ENCODE assay signal across 8 mouse cellular contexts in the genomic region with DNA sequence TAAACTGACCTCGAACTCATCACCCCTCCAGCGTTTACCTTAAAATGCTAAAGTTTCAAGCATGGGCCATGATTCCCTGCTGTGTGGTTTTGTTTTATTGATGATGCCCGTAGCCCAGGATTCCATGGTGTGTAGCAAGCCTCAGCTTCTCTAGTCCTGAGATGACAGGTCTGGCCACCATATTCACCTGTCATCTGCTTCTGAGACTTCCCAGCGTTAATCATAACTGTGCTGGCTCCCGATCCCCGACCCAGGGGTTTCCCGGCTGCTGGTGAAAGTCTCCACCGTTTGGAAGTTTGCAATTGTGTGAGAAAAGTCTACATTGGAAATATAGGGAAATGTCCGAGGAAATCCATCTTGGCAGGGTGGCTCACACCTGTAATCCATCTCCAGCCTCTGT. TPM values are rescaled to one million over a fixed set of nuclear protein-coding genes. Genes with fewer than 3 reads are reported as not detected.
DNase-seq lines count a peak whose midpoint lies in the region; ATAC-seq and TF ChIP-seq lines count a peak whose summit lies in the region.

No protein-coding gene starts in this region.

- peak overlapping the region; percentile 26; the same call in 1 of the 2 replicates for H3K9ac ChIP-seq in CH12.LX (ENCODE audit: insufficient read depth, low read depth)
- peak overlapping the region; percentile 80 for H3K9ac ChIP-seq in forebrain, embryonic 15.5 days (replicated peaks)
- H3K9ac ChIP-seq in liver, embryonic 13.5 days, result peak overlapping the region; percentile 83

- WGBS in forebrain, embryonic 15.5 days, result 73% methylated on average over 9 of the region's 9 CpGs
- 64% methylated on average over 9 of the region's 9 CpGs for WGBS in liver, embryonic 13.5 days (ENCODE audit: insufficient replicate concordance)

- no peak overlapping the region for H3K27ac ChIP-seq in CH12.LX (ENCODE audit: insufficient read depth, low read depth)
- peak overlapping the region; percentile 89; the same call in 1 of the 2 replicates for H3K27ac ChIP-seq in forebrain, embryonic 15.5 days (replicated peaks)
- no peak overlapping the region for H3K27ac ChIP-seq in liver, embryonic 13.5 days

- peak overlapping the region; percentile 54 to 93 (median 64) for H3K4me3 ChIP-seq in CH12.LX (replicated peaks in 1 of 3; ENCODE audit: low read depth in 2 of 3, low read length in 2 of 3, poor library complexity in 1 of 3)
- H3K4me3 ChIP-seq in forebrain, embryonic 15.5 days, result peak overlapping the region; percentile 67
- H3K4me3 ChIP-seq in liver, embryonic 13.5 days (replicated peaks), result peak overlapping the region; percentile 76

- no peak for TF ChIP-seq CTCF in CH12.LX (conservative IDR thresholded peaks at IDR 0.05 in 1 of 2, IDR thresholded peaks at IDR 0.05 in 1 of 2; ENCODE audit: low read depth in 2 of 2, low read length in 2 of 2)

- in situ Hi-C loops in CH12.LX (cut with MboI; ENCODE audit: low pct_ligation_motif_present, low pct_unique_long_range_greater_than_20kb, low sequenced_read_pairs), result no loop called here

- no peak for TF ChIP-seq POLR2A in CH12.LX (IDR thresholded peaks at IDR 0.05; ENCODE audit: low read depth, low read length)

- peaks cover 2 to 16% of the 10 kb centered on the region in 2 experiments for H3K4me1 ChIP-seq in CH12.LX (ENCODE audit: control insufficient read depth in 1 of 2, insufficient read depth in 2 of 2)
- peaks cover 8% of the 10 kb centered on the region for H3K4me1 ChIP-seq in forebrain, embryonic 15.5 days
- peaks cover 28% of the 10 kb centered on the region for H3K4me1 ChIP-seq in liver, embryonic 13.5 days (replicated peaks)

- H3K4me2 ChIP-seq in CH12.LX (ENCODE audit: insufficient read depth, low read depth, poor library complexity, severe bottlenecking), result peak overlapping the region; percentile 76
- H3K4me2 ChIP-seq in forebrain, embryonic 15.5 days (replicated peaks), result peak overlapping the region; percentile 78
- peak overlapping the region; percentile 98 for H3K4me2 ChIP-seq in liver, embryonic 13.5 days

- H3K79me2 ChIP-seq in CH12.LX (replicated peaks; ENCODE audit: control insufficient read depth, extremely low read depth, insufficient read depth, poor library complexity, severe bottlenecking), result no peaks in the 10 kb centered on the region

- H3K9me3 ChIP-seq in CH12.LX (replicated peaks; ENCODE audit: low read length), result no peaks in the 10 kb centered on the region
- no peaks in the 10 kb centered on the region for H3K9me3 ChIP-seq in forebrain, embryonic 15.5 days
- no peaks in the 10 kb centered on the region for H3K9me3 ChIP-seq in liver, embryonic 13.5 days (replicated peaks)

- TF ChIP-seq RAD21 in CH12.LX (IDR thresholded peaks at IDR 0.05; ENCODE audit: low read depth, low read length), result no peak

- no peaks in the 10 kb centered on the region for H3K36me3 ChIP-seq in CH12.LX (replicated peaks in 1 of 2; ENCODE audit: control insufficient read depth in 1 of 2, insufficient read depth in 1 of 2, low read length in 1 of 2)
- no peaks in the 10 kb centered on the region for H3K36me3 ChIP-seq in forebrain, embryonic 15.5 days
- no peaks in the 10 kb centered on the region for H3K36me3 ChIP-seq in liver, embryonic 13.5 days

- peaks cover 20% of the 10 kb centered on the region for H3K27me3 ChIP-seq in CH12.LX (replicated peaks)
- no peaks in the 10 kb centered on the region for H3K27me3 ChIP-seq in forebrain, embryonic 15.5 days
- H3K27me3 ChIP-seq in liver, embryonic 13.5 days, result peaks cover 10% of the 10 kb centered on the region

- intact Hi-C loops in heart, postnatal 25 days (cut with DNase I), result no loop called here

- peak; percentile 88 for DNase-seq in heart, adult 11 months
- DNase-seq in heart, postnatal 25 days (ENCODE audit: low spot score), result no peak
- DNase-seq in CH12.LX (ENCODE audit: extremely low read depth), result no peak
- no peak for DNase-seq in liver, embryonic 13.5 days
- no peak for DNase-seq in spleen, postnatal 10 days (ENCODE audit: low spot score in 2 of 2)
- no peak for DNase-seq in layer of hippocampus, adult 11-12 months (ENCODE audit: low spot score)
- no peak for DNase-seq in left cerebral cortex, adult 8-10 months (ENCODE audit: low spot score in 2 of 2)

- dilution Hi-C loops in CH12.LX (cut with MboI; ENCODE audit: extremely low pct_ligation_motif_present, extremely low pct_unique_long_range_greater_than_20kb, low sequenced_read_pairs), result no loop called here

- TF ChIP-seq EP300 in CH12.LX (IDR thresholded peaks at IDR 0.05; ENCODE audit: low read length), result no peak

- no peak for ATAC-seq in forebrain, embryonic 15.5 days (replicated peaks)
- no peak for ATAC-seq in liver, embryonic 13.5 days (ENCODE audit: low read depth)

TF ChIP-seq in CH12.LX, 34 proteins besides CTCF, POLR2A, EP300 and RAD21:
- 0 out of 2 replicates have a peak, but pooled peaks have one; percentile 4 for TF ChIP-seq MYC (IDR thresholded peaks at IDR 0.05; ENCODE audit: low read depth, low read length)
- TF ChIP-seq IRF4 (IDR thresholded peaks at IDR 0.05; ENCODE audit: low read depth, low read length), result no peak
- TF ChIP-seq TCF12 (IDR thresholded peaks at IDR 0.05; ENCODE audit: low read depth, low read length), result no peak

RNA-seq across cellular contexts. Expression of a gene that starts 0.8 kb away (rescaled TPM):
- 1 to 10 TPM; 1.1 to 1.5 TPM for total RNA-seq in heart, postnatal 25 days (2021)
- total RNA-seq in CH12.LX (2012; rRNA removed) (0.46 and 0.68 TPM in 2 replicates), CH12.LX (2014; rRNA removed) (0.46 TPM in 1 of 2 replicates, not detected in the other)
- not detected in 2 replicates for polyA plus RNA-seq in CH12.LX (2012; ENCODE audit: insufficient read length, low read depth)
- polyA plus RNA-seq in forebrain, embryonic 15.5 days (2015; fragmentation: Nextera tagmentation; extraction: Ambion mirVana), result 3.9 and 6.0 TPM in 2 replicates
- polyA plus RNA-seq in liver, embryonic 13.5 days (2015; fragmentation: Nextera tagmentation; extraction: Ambion mirVana), result 0.31 and 1.0 TPM in 2 replicates
- total RNA-seq in left cerebral cortex, adult 8-10 months (2022), result 1 to 10 TPM; 2.5 to 3.5 (median 3.2) TPM

RNA-seq across cellular contexts. Expression of a gene that starts 10.8 kb away (rescaled TPM):
- total RNA-seq in heart, postnatal 25 days (2021), result 10 to 100 TPM; 16.1 to 18.4 TPM
- 0.21 and 0.25 TPM in 2 replicates for total RNA-seq in CH12.LX (2012; rRNA removed)
- total RNA-seq in CH12.LX (2014; rRNA removed), result 0.23 TPM in 1 of 2 replicates, not detected in the other
- polyA plus RNA-seq in CH12.LX (2012; ENCODE audit: insufficient read length, low read depth), result 0.16 and 0.61 TPM in 2 replicates
- 0.45 and 0.50 TPM in 2 replicates for polyA plus RNA-seq in forebrain, embryonic 15.5 days (2015; fragmentation: Nextera tagmentation; extraction: Ambion mirVana)
- 0.18 and 0.22 TPM in 2 replicates for polyA plus RNA-seq in liver, embryonic 13.5 days (2015; fragmentation: Nextera tagmentation; extraction: Ambion mirVana)
- total RNA-seq in left cerebral cortex, adult 8-10 months (2022), result 10 to 100 TPM; 16.7 to 20.4 (median 17.8) TPM

RNA-seq across cellular contexts. Expression of a gene that starts 13.6 kb away (rescaled TPM):
- under 1 TPM; 0.21 to 0.31 TPM for total RNA-seq in heart, postnatal 25 days (2021)
- total RNA-seq in CH12.LX (2012; rRNA removed) (4.5 and 5.4 TPM in 2 replicates), CH12.LX (2014; rRNA removed) (6.4 and 7.4 TPM in 2 replicates)
- polyA plus RNA-seq in CH12.LX (2012; ENCODE audit: insufficient read length, low read depth), result 4.9 and 5.1 TPM in 2 replicates
- polyA plus RNA-seq in forebrain, embryonic 15.5 days (2015; fragmentation: Nextera tagmentation; extraction: Ambion mirVana), result 16.3 and 17.2 TPM in 2 replicates
- polyA plus RNA-seq in liver, embryonic 13.5 days (2015; fragmentation: Nextera tagmentation; extraction: Ambion mirVana), result 1.00 and 1.1 TPM in 2 replicates
- total RNA-seq in left cerebral cortex, adult 8-10 months (2022), result 1 to 10 TPM; 6.9 to 9.6 (median 7.9) TPM

RNA-seq across cellular contexts. Expression of a gene that starts 21.9 kb away (rescaled TPM):
- 1,000 to 10,000 TPM; 1,029 to 1,056 TPM for total RNA-seq in heart, postnatal 25 days (2021)
- total RNA-seq in CH12.LX (2012; rRNA removed) (552 and 592 TPM in 2 replicates), CH12.LX (2014; rRNA removed) (988 and 1,007 TPM in 2 replicates)
- polyA plus RNA-seq in CH12.LX (2012; ENCODE audit: insufficient read length, low read depth), result 346 and 370 TPM in 2 replicates
- 895 and 945 TPM in 2 replicates for polyA plus RNA-seq in forebrain, embryonic 15.5 days (2015; fragmentation: Nextera tagmentation; extraction: Ambion mirVana)
- 596 and 645 TPM in 2 replicates for polyA plus RNA-seq in liver, embryonic 13.5 days (2015; fragmentation: Nextera tagmentation; extraction: Ambion mirVana)
- total RNA-seq in left cerebral cortex, adult 8-10 months (2022), result 100 to 1,000 TPM; 416 to 428 (median 423) TPM

RNA-seq across cellular contexts. Expression of a gene that starts 32.6 kb away (rescaled TPM):
- total RNA-seq in heart, postnatal 25 days (2021), result 10 to 100 TPM; 14.1 to 16.4 TPM
- total RNA-seq in CH12.LX (2012; rRNA removed) (8.7 and 11.0 TPM in 2 replicates), CH12.LX (2014; rRNA removed) (27.0 and 31.4 TPM in 2 replicates)
- 25.4 and 33.1 TPM in 2 replicates for polyA plus RNA-seq in CH12.LX (2012; ENCODE audit: insufficient read length, low read depth)
- 30.4 and 31.3 TPM in 2 replicates for polyA plus RNA-seq in forebrain, embryonic 15.5 days (2015; fragmentation: Nextera tagmentation; extraction: Ambion mirVana)
- 22.9 and 29.4 TPM in 2 replicates for polyA plus RNA-seq in liver, embryonic 13.5 days (2015; fragmentation: Nextera tagmentation; extraction: Ambion mirVana)
- total RNA-seq in left cerebral cortex, adult 8-10 months (2022), result 10 to 100 TPM; 45.5 to 56.9 (median 50.1) TPM

Comparison
In these comparisons a context has a peak if more than half of its experiments do, and no peak if none do; other contexts are left out.
1. H3K9ac ChIP-seq: peak in every context shown above with its lines; median percentile 83 in liver, embryonic 13.5 days; 80 in forebrain, embryonic 15.5 days; 26 in CH12.LX.
2. RNA of a gene that starts 10.8 kb away (total RNA-seq): 16.1 to 18.4 TPM in heart, postnatal 25 days and 16.7 to 20.4 TPM in left cerebral cortex, adult 8-10 months; 0.21 to 0.25 TPM in CH12.LX; every median in the first group is over 10 times any median in the second.
3. RNA of a gene that starts 13.6 kb away (total RNA-seq): 6.9 to 9.6 TPM in left cerebral cortex, adult 8-10 months and 4.5 to 7.4 TPM in CH12.LX; 0.21 to 0.31 TPM in heart, postnatal 25 days; every median in the first group is over 4 times any median in the second.
4. Peak in every context shown above with its lines, with median percentiles within 50 percentile points of each other: H3K4me2 ChIP-seq and H3K4me3 ChIP-seq.